Mouse (Mus musculus) liver, embryonic 11.5 days (tissue): ENCODE data around the gene Mgat4e. TPM values are rescaled to one million over a fixed set of nuclear protein-coding genes. Genes with fewer than 3 reads are reported as not detected.
"Not testable (repeated sequence)": the region's sequence is repeated elsewhere in the genome, so short reads cannot be mapped to it uniquely, and the experiment has no call there.

ENCODE experiments used
- ATAC-seq: fragments of 200-750 bp; cut with Nextera tagmentation; replicated peaks from 2 replicates; pipeline ENCODE4 v1.8.0; 2017; ENCODE audit warnings: moderate number of reproducible peaks, mild to moderate bottlenecking, moderate TSS enrichment, moderate library complexity; ENCODE audit not compliant: low FRiP score
- DNase-seq: peaks from one replicate; pipeline ENCODE4 v3.0.0-alpha.2; 2017; ENCODE audit warnings: low spot score
- H3K27ac ChIP-seq: fragments of 300-500 bp; sonication (generic); 2 replicates; pipeline ENCODE4 v1.5.1; 2014; ENCODE audit warnings: mild to moderate bottlenecking, low read depth, low read length, control low read depth
- H3K27me3 ChIP-seq: fragments of 300-500 bp; sonication (generic); replicated peaks from 2 replicates; pipeline ENCODE4 v1.6.1; 2014; ENCODE audit warnings: low read length, mixed read lengths; ENCODE audit not compliant: control insufficient read depth, insufficient read depth
- H3K36me3 ChIP-seq: fragments of 300-500 bp; sonication (generic); 2 replicates; pipeline ENCODE4 v1.6.1; 2014; ENCODE audit warnings: mild to moderate bottlenecking, low read length, moderate library complexity, mixed read lengths; ENCODE audit not compliant: control insufficient read depth, insufficient read depth
- H3K4me1 ChIP-seq: fragments of 300-500 bp; sonication (generic); replicated peaks from 2 replicates; pipeline ENCODE4 v1.6.1; 2014; ENCODE audit warnings: low read length, mixed read lengths; ENCODE audit not compliant: control insufficient read depth, insufficient read depth
- H3K4me2 ChIP-seq: fragments of 300-500 bp; sonication (generic); 2 replicates; pipeline ENCODE4 v1.6.1; 2014; ENCODE audit warnings: mild to moderate bottlenecking, control low read depth, moderate library complexity
- H3K4me3 ChIP-seq: fragments of 300-500 bp; sonication (generic); 2 replicates; pipeline ENCODE4 v1.5.1; 2014; ENCODE audit warnings: low read depth, low read length, control low read depth
- H3K9ac ChIP-seq: fragments of 300-500 bp; sonication (generic); 2 replicates; pipeline ENCODE4 v1.6.1; 2014; ENCODE audit warnings: low read depth, low read length, control low read depth
- H3K9me3 ChIP-seq: fragments of 300-500 bp; sonication (generic); 2 replicates; pipeline ENCODE4 v1.6.1; 2016; ENCODE audit warnings: low read length, inconsistent platforms, mixed read lengths; ENCODE audit not compliant: control insufficient read depth
- WGBS: fragments of 180-500 bp; shearing (Covaris S2); extraction: QIAGEN DNeasy Blood & Tissue Kit; methylation state at CpG from one replicate; pipeline ENCODE4 v1.1.7; 2014; 5-methylcytosine and 5-hydroxymethylcytosine counted together
- polyA plus RNA-seq: library from polyadenylated mRNA; unstranded; fragments of >200 nt; fragmentation: Nextera tagmentation; extraction: Ambion mirVana; gene quantifications from 2 replicates; pipeline ENCODE4 v1.2.1, GENCODE M21; 2014

Gene Mgat4e
- polyA plus RNA-seq, 1 experiment from 2014 or later, result not detected

- Histone ChIP-seq H3K27ac (no peak overlapping the region), H3K9me3 (no peaks in the 10 kb centered on the region), H3K36me3 (no peaks in the 10 kb centered on the region), H3K4me3 (no peak overlapping the region), H3K4me2 (no peak overlapping the region), H3K27me3 (no peaks in the 10 kb centered on the region), H3K4me1 (peaks cover 11% of the 10 kb centered on the region), H3K9ac (no peak overlapping the region)
- ATAC-seq, result no peak
- DNase-seq, result no peak
- WGBS, result 74% methylated on average over 3 of the region's 3 CpGs
These were observed 2.4 kb upstream of the Mgat4e start for GRCm38 (mm10) chr1:134551869-134552268.

GRCm38 (mm10) chr1:134548231-134548630, 1.3 kb downstream of the Mgat4e start:
- 82% methylated on average over 4 of the region's 4 CpGs for WGBS
- no peak overlapping the region for H3K4me3 ChIP-seq
- no peaks in the 10 kb centered on the region for H3K27me3 ChIP-seq
- no peak overlapping the region for H3K27ac ChIP-seq
- no peak overlapping the region for H3K9ac ChIP-seq
- ATAC-seq, result no peak
- H3K9me3 ChIP-seq, result no peaks in the 10 kb centered on the region
- no peaks in the 10 kb centered on the region for H3K4me1 ChIP-seq
- no peak for DNase-seq
- H3K4me2 ChIP-seq, result no peak overlapping the region
- H3K36me3 ChIP-seq, result no peaks in the 10 kb centered on the region

GRCm38 (mm10) chr1:134540610-134541009, 8.9 kb downstream of the Mgat4e start:
- DNase-seq (no peak), ATAC-seq (no peak)
- Histone ChIP-seq H3K36me3 (no peaks in the 10 kb centered on the region), H3K9me3 (no peaks in the 10 kb centered on the region), H3K4me1 (no peaks in the 10 kb centered on the region), H3K27me3 (no peaks in the 10 kb centered on the region), H3K4me3 (no peak overlapping the region), H3K4me2 (no peak overlapping the region), H3K9ac (no peak overlapping the region), H3K27ac (no peak overlapping the region)
- WGBS, result 88% methylated on average over 10 of the region's 10 CpGs

DNA sequence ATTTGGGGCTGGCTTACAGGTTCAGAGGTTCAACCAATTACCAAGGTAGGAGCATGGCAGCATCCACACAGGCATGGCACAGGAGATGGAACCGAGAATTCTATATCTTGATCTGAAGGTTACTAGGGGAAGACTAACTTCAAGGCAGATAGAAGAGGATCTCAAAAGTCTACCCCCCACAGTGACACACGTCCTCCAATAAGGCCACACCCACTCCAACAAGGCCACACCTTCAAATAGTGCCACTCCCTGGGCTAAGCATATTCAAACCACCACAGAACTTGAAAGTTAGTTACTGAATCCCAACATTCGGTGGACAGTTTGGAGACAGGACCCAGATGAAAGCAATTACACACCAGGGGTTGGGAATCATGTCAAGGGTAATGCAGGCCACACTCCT, 14.0 kb downstream of the Mgat4e start:
- no peak for DNase-seq
- WGBS, result 55% methylated on average over 3 of the region's 3 CpGs
- Histone ChIP-seq H3K27me3 (no peaks in the 10 kb centered on the region), H3K4me3 (no peak overlapping the region), H3K4me1 (peaks cover 1% of the 10 kb centered on the region; the same call in 1 of the 2 replicates), H3K9ac (no peak overlapping the region), H3K27ac (no peak overlapping the region), H3K4me2 (no peak overlapping the region), H3K36me3 (no peaks in the 10 kb centered on the region), H3K9me3 (no peaks in the 10 kb centered on the region)
- no peak for ATAC-seq

GRCm38 (mm10) chr1:134535054-134535453, 14.4 kb downstream of the Mgat4e start:
- 89% methylated on average over 1 of the region's 1 CpGs for WGBS
- no peaks in the 10 kb centered on the region for H3K27me3 ChIP-seq
- ATAC-seq, result no peak

GRCm38 (mm10) chr1:134533710-134534109, 15.8 kb downstream of the Mgat4e start:
- not testable (repeated sequence) for H3K4me1 ChIP-seq, H3K9me3 ChIP-seq, H3K9ac ChIP-seq, DNase-seq, H3K27me3 ChIP-seq, H3K27ac ChIP-seq, H3K4me3 ChIP-seq, ATAC-seq, H3K4me2 ChIP-seq, H3K36me3 ChIP-seq
- 89% methylated on average over 10 of the region's 10 CpGs for WGBS

More at GRCm38 (mm10) chr1:134535054-134535453, 14.4 kb downstream of the Mgat4e start:
- H3K9me3 ChIP-seq, result no peaks in the 10 kb centered on the region
- H3K4me1 ChIP-seq, result peaks cover 6% of the 10 kb centered on the region; the same call in 1 of the 2 replicates
- H3K4me3 ChIP-seq, result no peak overlapping the region
- no peak for DNase-seq
- no peaks in the 10 kb centered on the region for H3K36me3 ChIP-seq
- no peak overlapping the region for H3K9ac ChIP-seq
- H3K27ac ChIP-seq, result no peak overlapping the region
- H3K4me2 ChIP-seq, result no peak overlapping the region

DNA sequence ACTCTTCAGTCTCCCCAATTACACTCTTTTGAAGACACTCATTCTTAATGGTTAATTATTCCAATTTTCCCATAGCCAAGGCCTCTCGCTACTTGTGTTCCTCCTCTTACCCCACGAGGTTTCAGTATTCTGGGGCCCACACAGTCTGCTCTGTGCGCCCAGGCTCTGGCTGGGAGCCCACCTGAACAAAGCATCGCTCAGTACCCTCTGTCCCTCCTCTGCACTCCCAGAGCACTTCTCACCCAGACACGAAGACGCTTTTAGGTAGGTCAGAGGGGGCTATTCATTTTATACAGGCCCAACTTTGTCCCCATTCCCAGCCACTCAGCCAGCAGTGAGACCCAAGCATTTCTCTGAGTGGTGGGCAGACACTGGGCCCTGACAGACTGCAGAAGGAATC, 18.9 kb downstream of the Mgat4e start:
- Histone ChIP-seq H3K27ac (peak overlapping the region; percentile 50), H3K4me2 (no peak overlapping the region), H3K4me1 (peaks cover 23% of the 10 kb centered on the region), H3K36me3 (no peaks in the 10 kb centered on the region), H3K9me3 (no peaks in the 10 kb centered on the region), H3K27me3 (no peaks in the 10 kb centered on the region), H3K9ac (no peak overlapping the region), H3K4me3 (no peak overlapping the region)
- ATAC-seq (no peak), DNase-seq (no peak)
- 79% methylated on average over 6 of the region's 6 CpGs for WGBS

DNA sequence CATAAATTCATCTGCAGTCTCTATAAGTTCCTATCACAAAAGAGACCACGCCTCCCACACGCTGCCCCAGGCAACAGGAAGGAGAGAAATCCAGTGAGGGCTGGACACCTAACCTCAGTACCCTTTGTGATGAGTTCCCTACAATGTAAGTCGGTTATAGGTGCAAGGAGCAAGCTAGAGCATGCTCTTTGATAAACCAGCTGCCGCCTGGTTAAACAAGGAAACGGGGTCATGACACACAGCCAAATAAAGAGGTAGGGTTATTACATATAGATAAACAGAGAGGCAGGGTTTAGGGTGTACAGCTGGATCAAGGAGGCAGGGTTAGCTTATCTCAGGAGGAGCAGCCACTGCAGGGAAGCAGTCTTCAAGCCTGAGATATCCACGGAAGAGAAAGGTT, 22.7 kb downstream of the Mgat4e start:
- Histone ChIP-seq H3K4me3 (no peak overlapping the region; the same call in 1 of the 2 replicates), H3K4me1 (peaks cover 23% of the 10 kb centered on the region), H3K9me3 (no peaks in the 10 kb centered on the region), H3K4me2 (peak overlapping the region; percentile 52), H3K36me3 (no peaks in the 10 kb centered on the region), H3K9ac (peak overlapping the region; percentile 41; the same call in 1 of the 2 replicates), H3K27me3 (no peaks in the 10 kb centered on the region), H3K27ac (peak overlapping the region; percentile 78)
- 35% methylated on average over 6 of the region's 6 CpGs for WGBS
- DNase-seq, result no peak
- peak; percentile 98 for ATAC-seq

- DNase-seq (no peak), ATAC-seq (no peak)
- Histone ChIP-seq H3K4me1 (peaks cover 29% of the 10 kb centered on the region), H3K27me3 (no peaks in the 10 kb centered on the region), H3K4me3 (no peak overlapping the region), H3K9me3 (no peaks in the 10 kb centered on the region), H3K36me3 (no peaks in the 10 kb centered on the region), H3K27ac (no peak overlapping the region), H3K9ac (no peak overlapping the region), H3K4me2 (no peak overlapping the region)
- 77% methylated on average over 1 of the region's 1 CpGs for WGBS
These were observed 24.5 kb downstream of the Mgat4e start for GRCm38 (mm10) chr1:134525015-134525414.
